Mouse (Mus musculus) embryonic facial prominence, embryonic 12.5 days (tissue): ENCODE results near the gene Ppt1. TPM values are rescaled to one million over a fixed set of nuclear protein-coding genes. Genes with fewer than 3 reads are reported as not detected.
A peak's percentile ranks its signal among the peaks of the same experiment; 100 is the strongest.
"Not testable (repeated sequence)": the region's sequence is repeated elsewhere in the genome, so short reads cannot be mapped to it uniquely, and the experiment has no call there.

Experiments used
- ATAC-seq: fragments of 200-750 bp; cut with Nextera tagmentation; 2 replicates; pipeline ENCODE4 v1.8.0; 2017; ENCODE audit not compliant: insufficient number of reproducible peaks, insufficient read depth, low FRiP score, low TSS enrichment
- H3K27ac ChIP-seq: fragments of 300-500 bp; sonication (generic); 2 replicates; pipeline ENCODE4 v1.5.1; 2016; ENCODE audit warnings: mild to moderate bottlenecking
- H3K27me3 ChIP-seq: fragments of 300-500 bp; sonication (generic); 2 replicates; pipeline ENCODE4 v1.6.1; 2016; ENCODE audit warnings: mild to moderate bottlenecking, moderate library complexity
- H3K36me3 ChIP-seq: fragments of 300-500 bp; sonication (generic); 2 replicates; pipeline ENCODE4 v1.6.1; 2016; ENCODE audit warnings: mild to moderate bottlenecking
- H3K4me1 ChIP-seq: fragments of 300-500 bp; sonication (generic); 2 replicates; pipeline ENCODE4 v1.6.1; 2016
- H3K4me2 ChIP-seq: fragments of 300-500 bp; sonication (generic); replicated peaks from 2 replicates; pipeline ENCODE4 v1.6.1; 2016; ENCODE audit warnings: mild to moderate bottlenecking, moderate library complexity
- H3K4me3 ChIP-seq: fragments of 300-500 bp; sonication (generic); 2 replicates; pipeline ENCODE4 v1.5.1; 2016; ENCODE audit warnings: mild to moderate bottlenecking
- H3K9ac ChIP-seq: fragments of 300-500 bp; sonication (generic); 2 replicates; pipeline ENCODE4 v1.6.1; 2016; ENCODE audit warnings: mild to moderate bottlenecking, moderate library complexity
- H3K9me3 ChIP-seq: fragments of 300-500 bp; sonication (generic); 2 replicates; pipeline ENCODE4 v1.6.1; 2016; ENCODE audit warnings: mild to moderate bottlenecking, moderate library complexity
- WGBS: fragments of 180-500 bp; shearing (Covaris S2); methylation state at CpG from one replicate; pipeline ENCODE4 v1.1.7; 2016; 5-methylcytosine and 5-hydroxymethylcytosine counted together
- polyA plus RNA-seq: library from polyadenylated mRNA; unstranded; fragments of >200 nt; fragmentation: Nextera tagmentation; extraction: Ambion mirVana; gene quantifications from 2 replicates; pipeline ENCODE4 v1.2.1, GENCODE M21; 2016

Ppt1 gene
- 66.0 and 67.0 TPM in 2 replicates for polyA plus RNA-seq

- Histone ChIP-seq H3K4me1 (peaks cover 9% of the 10 kb centered on the region), H3K4me2 (peak within 1 kb of the TSS; percentile 83), H3K27ac (no peak within 1 kb of the TSS), H3K36me3 (0 out of 2 replicates have a peak, but pooled peaks cover 2% of the 10 kb centered on the region), H3K9me3 (no peaks in the 10 kb centered on the region), H3K9ac (peak within 1 kb of the TSS; percentile 70), H3K27me3 (no peaks in the 10 kb centered on the region), H3K4me3 (peak within 1 kb of the TSS; percentile 75)
- 4% methylated on average over 31 of the region's 31 CpGs for WGBS
- peak; percentile 86 for ATAC-seq
These were observed at the start of gene Ppt1 for GRCm38 (mm10) chr4:122835530-122836402. Ppt1 (plus strand) TSS chr4:122836242.

DNA sequence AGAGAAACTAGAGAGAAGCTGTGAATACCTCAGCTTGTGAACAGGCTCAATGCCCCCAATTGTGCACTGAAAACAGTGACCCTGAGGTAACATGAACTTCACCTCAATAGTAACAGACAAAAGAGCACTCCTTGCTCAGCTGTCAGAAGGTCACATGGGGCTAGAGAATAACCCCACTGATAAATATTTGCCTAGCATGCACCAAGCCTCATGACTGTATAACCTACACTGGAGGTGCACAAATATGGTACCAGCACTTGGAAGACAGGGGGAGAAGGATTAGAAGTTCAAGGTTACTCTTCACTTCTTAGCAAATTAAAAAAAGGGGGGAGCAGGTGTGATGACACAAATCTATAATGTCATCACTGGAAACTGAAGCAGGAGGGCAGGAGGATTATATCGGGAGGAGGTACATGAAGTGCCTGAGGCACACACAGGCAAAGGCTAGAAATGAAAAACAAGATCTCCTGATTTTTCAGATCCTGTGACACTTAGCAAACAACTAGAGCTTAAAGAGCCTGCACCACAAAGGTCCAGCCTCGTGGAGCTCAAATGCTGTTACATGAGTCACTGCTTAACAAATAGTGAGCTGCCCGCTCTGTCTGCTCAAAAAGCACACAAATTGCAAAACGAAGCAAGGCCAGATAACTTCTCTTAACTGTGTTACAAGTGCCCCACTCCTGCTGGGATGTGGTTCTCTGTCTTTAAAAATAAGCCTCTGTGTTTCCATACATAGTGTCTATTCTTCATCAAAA is 46.5 kb upstream of the Ppt1 start:
- Histone ChIP-seq H3K4me3 (no peak overlapping the region), H3K4me2 (no peak overlapping the region), H3K27me3 (no peaks in the 10 kb centered on the region), H3K36me3 (no peaks in the 10 kb centered on the region), H3K9ac (no peak overlapping the region), H3K4me1 (no peaks in the 10 kb centered on the region), H3K9me3 (no peaks in the 10 kb centered on the region), H3K27ac (no peak overlapping the region)
- WGBS = 76% methylated on average over 4 of the region's 4 CpGs
- ATAC-seq = no peak

DNA sequence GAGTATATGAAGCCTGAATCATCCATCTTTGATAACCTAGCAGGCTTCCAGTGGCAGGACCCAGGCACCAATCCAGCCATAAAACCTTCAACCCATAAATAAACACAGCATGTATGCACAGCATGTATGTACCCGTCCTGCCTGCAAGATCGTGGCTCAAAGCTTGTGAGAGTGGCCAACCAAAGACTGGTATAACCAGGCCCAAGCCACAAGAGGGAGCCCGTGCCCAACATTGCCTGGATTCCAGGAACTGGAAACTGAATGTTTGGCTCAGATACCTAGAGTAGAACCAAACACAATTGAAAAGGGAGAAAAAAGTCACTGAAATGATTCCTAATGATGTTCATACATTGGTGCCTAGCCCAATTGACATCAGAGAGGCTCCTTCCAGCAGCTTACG is 27.9 kb upstream of the Ppt1 start:
- Histone ChIP-seq H3K27me3 (no peaks in the 10 kb centered on the region), H3K27ac (no peak overlapping the region), H3K9ac (no peak overlapping the region), H3K4me2 (no peak overlapping the region), H3K9me3 (no peaks in the 10 kb centered on the region), H3K4me3 (no peak overlapping the region), H3K36me3 (no peaks in the 10 kb centered on the region), H3K4me1 (no peaks in the 10 kb centered on the region)
- no peak for ATAC-seq
- WGBS = 27% methylated on average over 4 of the region's 4 CpGs

DNA sequence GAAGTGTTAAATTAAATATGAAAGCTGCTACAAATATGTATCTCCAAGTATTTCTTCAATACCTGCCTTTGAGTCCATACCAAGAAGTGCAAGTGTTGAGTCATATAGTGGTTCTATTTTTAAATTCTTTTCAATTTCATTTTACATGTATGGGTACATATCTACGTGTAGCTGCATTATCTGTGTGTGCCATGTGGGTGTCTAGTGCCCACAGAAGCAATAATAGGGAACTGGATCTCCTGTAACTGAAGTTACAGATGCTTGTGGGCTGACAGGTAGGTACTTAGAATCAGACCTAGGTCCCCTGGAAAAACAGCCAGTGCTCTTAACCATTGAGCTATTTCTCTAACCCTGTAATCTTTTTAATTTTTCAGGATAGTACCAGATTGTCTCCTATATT is 24.9 kb upstream of the Ppt1 start:
- no peaks in the 10 kb centered on the region for H3K36me3 ChIP-seq
- H3K4me3 ChIP-seq = no peak overlapping the region
- H3K27me3 ChIP-seq = no peaks in the 10 kb centered on the region
- H3K9me3 ChIP-seq = no peaks in the 10 kb centered on the region
- no peak for ATAC-seq
- H3K9ac ChIP-seq = no peak overlapping the region
- H3K4me1 ChIP-seq = no peaks in the 10 kb centered on the region
- H3K27ac ChIP-seq = no peak overlapping the region
- H3K4me2 ChIP-seq = no peak overlapping the region
- 53% methylated on average over 1 of the region's 1 CpGs for WGBS

DNA sequence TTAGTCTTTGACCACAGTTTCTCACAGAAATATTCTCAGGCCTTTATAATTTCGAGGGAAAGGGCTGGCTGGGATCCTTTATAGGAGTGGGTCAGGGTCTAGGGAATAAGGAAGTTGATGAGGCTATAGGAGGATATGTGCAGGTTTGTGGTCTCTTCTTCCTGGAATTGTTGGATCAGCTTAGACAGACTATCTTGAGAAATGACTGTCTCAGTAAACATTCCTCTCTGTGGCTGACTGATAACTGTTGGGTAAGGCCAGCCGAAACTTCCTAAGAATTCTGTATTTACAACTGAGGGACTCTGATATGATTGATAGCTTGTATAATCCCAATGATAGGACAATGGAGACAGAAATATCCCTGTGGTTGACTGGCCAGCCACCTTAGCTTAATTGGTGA is 24.2 kb upstream of the Ppt1 start:
- no peak overlapping the region for H3K27ac ChIP-seq

DNA sequence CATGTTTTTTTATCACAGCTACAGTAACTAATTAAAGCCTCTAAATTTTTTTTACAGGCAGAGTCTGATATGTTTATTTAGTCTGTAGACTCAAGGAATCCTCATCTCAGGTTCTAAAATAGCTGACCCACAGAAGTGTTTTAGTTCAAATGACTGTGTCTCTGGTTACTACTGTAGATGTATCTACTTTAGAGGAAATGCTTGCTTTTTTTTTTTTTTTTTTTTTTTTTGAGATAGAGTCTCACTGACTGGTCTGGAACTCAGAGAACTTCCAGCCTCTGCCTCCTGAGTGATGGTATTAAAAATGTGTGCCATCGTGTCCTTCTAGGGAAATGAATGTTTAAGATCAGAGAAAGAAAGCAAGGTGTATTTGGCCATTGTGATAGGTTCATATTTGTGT is 19.8 kb upstream of the Ppt1 start:
- H3K4me1 ChIP-seq = no peaks in the 10 kb centered on the region
- ATAC-seq = no peak

More for the DNA sequence above, 24.2 kb upstream of the Ppt1 start:
- no peak overlapping the region for H3K9ac ChIP-seq
- H3K4me2 ChIP-seq = no peak overlapping the region
- WGBS = 64% methylated on average over 2 of the region's 2 CpGs
- no peaks in the 10 kb centered on the region for H3K9me3 ChIP-seq
- no peak for ATAC-seq
- no peak overlapping the region for H3K4me3 ChIP-seq
- H3K4me1 ChIP-seq = no peaks in the 10 kb centered on the region
- H3K36me3 ChIP-seq = no peaks in the 10 kb centered on the region
- no peaks in the 10 kb centered on the region for H3K27me3 ChIP-seq

GRCm38 (mm10) chr4:122820941-122821340 is 15.1 kb upstream of the Ppt1 start:
- H3K36me3 ChIP-seq, H3K27ac ChIP-seq, H3K4me1 ChIP-seq, H3K9ac ChIP-seq, H3K4me2 ChIP-seq, H3K9me3 ChIP-seq, H3K27me3 ChIP-seq, ATAC-seq, H3K4me3 ChIP-seq: not testable (repeated sequence)
- 22% methylated on average over 10 of the region's 10 CpGs for WGBS

More for the DNA sequence above, 19.8 kb upstream of the Ppt1 start:
- Histone ChIP-seq H3K27me3 (no peaks in the 10 kb centered on the region), H3K4me2 (no peak overlapping the region), H3K9me3 (no peaks in the 10 kb centered on the region), H3K9ac (no peak overlapping the region), H3K36me3 (no peaks in the 10 kb centered on the region), H3K27ac (no peak overlapping the region), H3K4me3 (no peak overlapping the region)
- WGBS = 77% methylated on average over 1 of the region's 1 CpGs

- H3K27ac ChIP-seq = no peak overlapping the region
- no peaks in the 10 kb centered on the region for H3K36me3 ChIP-seq
- H3K4me1 ChIP-seq = no peaks in the 10 kb centered on the region; the same call in 1 of the 2 replicates
- no peaks in the 10 kb centered on the region for H3K27me3 ChIP-seq
- no peaks in the 10 kb centered on the region for H3K9me3 ChIP-seq
- no peak overlapping the region for H3K4me3 ChIP-seq
- H3K9ac ChIP-seq = no peak overlapping the region
- ATAC-seq = no peak
- no peak overlapping the region for H3K4me2 ChIP-seq
These were observed 8.4 kb upstream of the Ppt1 start for GRCm38 (mm10) chr4:122827651-122828050.

GRCm38 (mm10) chr4:122829339-122829738 is 6.7 kb upstream of the Ppt1 start:
- Histone ChIP-seq H3K36me3 (no peaks in the 10 kb centered on the region), H3K9ac (no peak overlapping the region), H3K4me1 (no peaks in the 10 kb centered on the region; the same call in 1 of the 2 replicates), H3K4me3 (no peak overlapping the region), H3K9me3 (no peaks in the 10 kb centered on the region), H3K27ac (no peak overlapping the region), H3K27me3 (no peaks in the 10 kb centered on the region), H3K4me2 (no peak overlapping the region)
- ATAC-seq = no peak
- WGBS = 90% methylated on average over 6 of the region's 6 CpGs

GRCm38 (mm10) chr4:122831888-122832287 is 4.2 kb upstream of the Ppt1 start:
- no peaks in the 10 kb centered on the region for H3K9me3 ChIP-seq
- ATAC-seq = no peak

DNA sequence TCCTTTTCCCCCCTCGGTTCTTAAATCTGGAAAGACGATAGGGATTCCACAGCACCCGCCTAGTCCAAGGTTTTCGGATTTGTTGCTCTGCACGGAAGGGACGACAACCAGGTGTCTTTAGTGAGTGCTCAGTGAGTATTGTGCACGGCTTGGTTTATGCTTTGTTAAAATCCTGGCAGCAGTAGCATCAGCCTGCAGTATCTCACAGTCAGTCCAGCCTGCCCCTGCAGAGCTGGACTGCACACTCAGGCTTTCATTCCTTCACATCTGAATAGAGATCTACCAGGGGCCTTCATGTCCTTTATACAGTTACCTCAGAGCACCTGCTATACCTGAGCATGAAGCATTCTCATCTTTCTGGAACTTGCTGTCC is 347 bp downstream of the Ppt1 start:
- H3K4me3 ChIP-seq = peak overlapping the region; percentile 75
- H3K27me3 ChIP-seq = no peaks in the 10 kb centered on the region
- H3K36me3 ChIP-seq = 0 out of 2 replicates have a peak, but pooled peaks cover 6% of the 10 kb centered on the region
- peaks cover 9% of the 10 kb centered on the region for H3K4me1 ChIP-seq
- peak; percentile 37 for ATAC-seq
- H3K9ac ChIP-seq = peak overlapping the region; percentile 70
- no peaks in the 10 kb centered on the region for H3K9me3 ChIP-seq
- H3K4me2 ChIP-seq = peak overlapping the region; percentile 83
- 0% methylated on average over 7 of the region's 7 CpGs for WGBS
- no peak overlapping the region for H3K27ac ChIP-seq

More at GRCm38 (mm10) chr4:122831888-122832287, 4.2 kb upstream of the Ppt1 start:
- Histone ChIP-seq H3K9ac (no peak overlapping the region), H3K27me3 (no peaks in the 10 kb centered on the region), H3K36me3 (no peaks in the 10 kb centered on the region), H3K4me3 (no peak overlapping the region), H3K4me1 (peaks cover 4% of the 10 kb centered on the region), H3K27ac (no peak overlapping the region), H3K4me2 (no peak overlapping the region)
- WGBS = 28% methylated on average over 1 of the region's 1 CpGs
